Mouse (Mus musculus) embryonic facial prominence, embryonic 14.5 days (tissue): Measurements from ENCODE around the gene Anapc11. TPM values are rescaled to one million over a fixed set of nuclear protein-coding genes. Genes with fewer than 3 reads are reported as not detected.
A peak's percentile ranks its signal among the peaks of the same experiment; 100 is the strongest.

ENCODE experiments used
- ATAC-seq: fragments of 200-750 bp; cut with Nextera tagmentation; 2 replicates; pipeline ENCODE4 v1.8.0; 2017; ENCODE audit warnings: low read depth, moderate number of reproducible peaks, moderate TSS enrichment
- DNase-seq: peaks from one replicate; pipeline ENCODE4 v3.0.0-alpha.2; 2015; ENCODE audit warnings: low spot score
- H3K27ac ChIP-seq: fragments of 300-500 bp; sonication (generic); replicated peaks from 2 replicates; pipeline ENCODE4 v1.5.1; 2014; ENCODE audit warnings: low read depth, mild to moderate bottlenecking, low read length, moderate library complexity
- H3K27me3 ChIP-seq: fragments of 300-500 bp; sonication (generic); replicated peaks from 2 replicates; pipeline ENCODE4 v1.6.1; 2014; ENCODE audit warnings: low read length; ENCODE audit not compliant: control insufficient read depth, insufficient read depth
- H3K36me3 ChIP-seq: fragments of 300-500 bp; sonication (generic); 2 replicates; pipeline ENCODE4 v1.6.1; 2014; ENCODE audit warnings: low read length, mixed read lengths; ENCODE audit not compliant: control insufficient read depth, insufficient read depth
- H3K4me1 ChIP-seq: fragments of 300-500 bp; sonication (generic); 2 replicates; pipeline ENCODE4 v1.6.1; 2014; ENCODE audit warnings: antibody characterized with exemption, low read length; ENCODE audit not compliant: control insufficient read depth, insufficient read depth
- H3K4me2 ChIP-seq: fragments of 300-500 bp; sonication (generic); 2 replicates; pipeline ENCODE4 v1.6.1; 2014; ENCODE audit warnings: low read depth, mild to moderate bottlenecking, low read length, moderate library complexity, mixed read lengths
- H3K4me3 ChIP-seq: fragments of 300-500 bp; sonication (generic); 2 replicates; pipeline ENCODE4 v1.5.1; 2014; ENCODE audit warnings: low read depth, mild to moderate bottlenecking, low read length
- H3K9ac ChIP-seq: fragments of 300-500 bp; sonication (generic); 2 replicates; pipeline ENCODE4 v1.6.1; 2014; ENCODE audit warnings: low read depth, mild to moderate bottlenecking, low read length, moderate library complexity, mixed read lengths
- H3K9me3 ChIP-seq: fragments of 300-500 bp; sonication (generic); 2 replicates; pipeline ENCODE4 v1.6.1; 2016; ENCODE audit warnings: low read length; ENCODE audit not compliant: control insufficient read depth
- WGBS: fragments of 180-500 bp; shearing (Covaris S2); extraction: QIAGEN DNeasy Blood & Tissue Kit; methylation state at CpG from one replicate; pipeline ENCODE4 v1.1.7; 2014; 5-methylcytosine and 5-hydroxymethylcytosine counted together
- polyA plus RNA-seq: library from polyadenylated mRNA; unstranded; fragments of >200 nt; fragmentation: Nextera tagmentation; extraction: Ambion mirVana; gene quantifications from 2 replicates; pipeline ENCODE4 v1.2.1, GENCODE M21; 2014

The Anapc11 gene
- polyA plus RNA-seq, 1 experiment from 2014 or later = 242 TPM

DNA sequence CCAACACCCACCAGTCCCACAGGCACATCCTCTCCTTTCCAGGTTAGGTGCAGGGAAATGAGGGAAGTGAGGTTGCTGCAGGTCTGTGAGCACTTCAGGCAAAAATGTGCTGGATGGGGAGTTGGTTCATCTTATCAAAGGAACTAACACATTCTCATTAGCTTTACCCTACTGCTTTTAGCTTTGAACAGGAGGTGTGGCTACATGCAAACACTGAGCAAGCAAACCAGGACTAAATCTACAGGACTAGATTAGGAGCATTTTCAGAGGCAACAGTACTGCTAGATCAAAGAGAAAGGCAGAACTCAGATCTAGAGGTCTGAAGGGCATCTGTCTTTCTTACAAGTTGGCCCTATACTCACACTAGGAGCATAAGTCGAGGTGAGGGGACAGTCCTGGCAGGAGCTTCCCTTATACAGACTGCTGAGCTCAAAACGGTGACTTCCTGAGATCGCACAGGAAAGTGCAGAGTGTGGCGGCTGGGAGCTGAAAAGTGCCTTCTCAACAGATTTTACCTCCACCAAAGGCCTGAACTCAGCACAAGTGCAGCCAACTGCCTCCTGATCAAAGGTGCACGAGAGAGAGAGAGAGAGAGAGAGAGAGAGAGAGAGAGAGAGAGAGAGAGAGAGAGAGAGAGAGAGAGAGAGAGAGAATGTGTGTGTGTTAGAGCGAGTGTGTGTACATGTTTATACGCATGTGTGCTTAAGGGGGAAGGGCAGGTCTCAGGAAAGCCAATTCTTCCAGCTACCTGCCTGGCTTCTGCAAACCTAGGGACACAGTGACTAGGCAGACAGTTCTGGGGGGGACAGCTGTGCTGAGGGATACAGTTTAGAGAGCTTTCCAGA, 32.9 kb downstream of the Anapc11 start:
- Histone ChIP-seq H3K4me1 (peaks cover 16% of the 10 kb centered on the region), H3K27ac (no peak overlapping the region), H3K36me3 (peaks cover 27% of the 10 kb centered on the region), H3K4me3 (peak overlapping the region; percentile 95; the same call in 1 of the 2 replicates), H3K9me3 (no peaks in the 10 kb centered on the region), H3K4me2 (peak overlapping the region; percentile 90), H3K9ac (peak overlapping the region; percentile 32), H3K27me3 (no peaks in the 10 kb centered on the region)
- ATAC-seq (no peak), DNase-seq (no peak)
- 43% methylated on average over 7 of the region's 7 CpGs for WGBS

DNA sequence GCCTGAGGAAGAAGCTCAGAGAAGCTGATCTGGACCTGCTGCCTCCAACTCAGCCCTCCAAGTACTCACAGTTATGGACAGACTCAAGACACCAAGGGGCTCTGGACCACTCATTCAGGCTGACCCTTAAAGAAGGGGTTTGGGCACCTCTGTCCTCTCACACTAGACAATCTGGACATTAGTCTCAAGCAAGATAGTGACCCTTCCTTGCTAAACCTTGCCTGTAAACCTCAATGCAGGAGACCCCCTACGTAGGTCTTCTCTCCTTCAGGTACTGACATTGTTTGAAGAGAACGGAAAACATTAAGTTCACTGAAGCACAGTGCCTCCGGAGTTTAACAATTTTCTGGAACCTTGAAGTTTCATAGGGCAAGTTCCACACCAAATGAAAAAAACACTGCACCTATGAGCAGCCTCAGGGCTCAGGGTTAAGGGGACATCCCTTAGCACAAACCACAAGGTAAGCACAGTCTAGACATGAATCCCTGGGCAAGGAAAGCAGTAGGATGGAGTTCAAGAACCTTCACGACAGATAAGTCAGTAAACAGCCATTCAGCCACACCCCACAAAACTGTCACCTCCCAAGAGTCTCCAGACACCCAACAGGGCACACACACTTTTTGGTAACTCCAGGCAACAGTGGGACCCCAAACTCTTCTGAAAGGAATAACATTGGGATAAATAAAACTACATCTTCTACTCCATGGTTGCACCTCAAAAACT, 33.7 kb downstream of the Anapc11 start:
- peak overlapping the region; percentile 90 for H3K4me2 ChIP-seq
- H3K4me1 ChIP-seq = peaks cover 16% of the 10 kb centered on the region
- peak overlapping the region; percentile 95 for H3K9ac ChIP-seq
- no peak for ATAC-seq
- no peak for DNase-seq
- H3K27ac ChIP-seq = peak overlapping the region; percentile 93; the same call in 1 of the 2 replicates
- H3K36me3 ChIP-seq = peaks cover 26% of the 10 kb centered on the region
- H3K27me3 ChIP-seq = no peaks in the 10 kb centered on the region
- no peaks in the 10 kb centered on the region for H3K9me3 ChIP-seq
- WGBS = 62% methylated on average over 4 of the region's 4 CpGs
- peak overlapping the region; percentile 95 for H3K4me3 ChIP-seq

- H3K36me3 ChIP-seq = peaks cover 16% of the 10 kb centered on the region
- peak overlapping the region; percentile 95 for H3K9ac ChIP-seq
- no peaks in the 10 kb centered on the region for H3K27me3 ChIP-seq
- H3K27ac ChIP-seq = peak overlapping the region; percentile 93
- peak overlapping the region; percentile 95 for H3K4me3 ChIP-seq
- no peaks in the 10 kb centered on the region for H3K9me3 ChIP-seq
- H3K4me1 ChIP-seq = peaks cover 16% of the 10 kb centered on the region
- peak overlapping the region; percentile 90 for H3K4me2 ChIP-seq
- DNase-seq = peak; percentile 76
- ATAC-seq = peak; percentile 87
- WGBS = under 1% methylated on average over 35 of the region's 116 CpGs
Observed at GRCm38 (mm10) chr11:120632559-120633519, 34.6 kb downstream of the Anapc11 start.

GRCm38 (mm10) chr11:120633520-120634343, 35.5 kb downstream of the Anapc11 start, which contains the start of gene Mafg:
Gene Mafg, minus strand, starts transcription at chr11:120633600.
- Histone ChIP-seq H3K4me3 (peak within 1 kb of the TSS; percentile 95), H3K4me2 (peak within 1 kb of the TSS; percentile 90), H3K36me3 (peaks cover 11% of the 10 kb centered on the region), H3K27ac (peak within 1 kb of the TSS; percentile 93), H3K9me3 (no peaks in the 10 kb centered on the region), H3K27me3 (no peaks in the 10 kb centered on the region), H3K9ac (peak within 1 kb of the TSS; percentile 95), H3K4me1 (peaks cover 16% of the 10 kb centered on the region)
- WGBS = 21% methylated on average over 32 of the region's 58 CpGs
- peak; percentile 93 for ATAC-seq
- DNase-seq = peak; percentile 98

- Histone ChIP-seq H3K4me2 (no peak overlapping the region), H3K27ac (no peak overlapping the region), H3K4me3 (no peak overlapping the region), H3K9ac (no peak overlapping the region), H3K4me1 (peaks cover 15% of the 10 kb centered on the region), H3K36me3 (no peaks in the 10 kb centered on the region), H3K9me3 (no peaks in the 10 kb centered on the region), H3K27me3 (no peaks in the 10 kb centered on the region)
- no peak for ATAC-seq
- WGBS = 80% methylated on average over 5 of the region's 5 CpGs
- DNase-seq = no peak
Observed at GRCm38 (mm10) chr11:120634810-120635209, 36.6 kb downstream of the Anapc11 start.

DNA sequence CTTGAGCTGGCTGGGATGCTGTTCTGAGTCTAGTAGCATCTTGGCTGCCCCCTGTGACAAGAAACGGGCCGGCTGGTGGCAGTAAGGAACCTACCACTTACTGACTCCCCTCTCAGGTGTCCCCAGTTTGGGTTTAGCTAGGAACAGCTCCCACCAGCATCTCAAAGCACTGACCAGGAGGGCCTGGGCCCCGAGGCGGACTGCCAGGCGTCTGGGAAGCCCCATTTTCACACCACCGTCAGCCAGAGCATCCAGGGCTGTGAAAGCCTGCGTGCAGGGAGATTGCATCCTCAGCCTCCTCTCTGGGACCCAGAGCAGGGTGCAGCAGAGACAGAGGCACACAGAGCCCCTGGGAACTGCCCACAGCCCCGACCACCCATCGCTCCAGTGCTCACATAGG, 43.0 kb downstream of the Anapc11 start:
- no peaks in the 10 kb centered on the region for H3K36me3 ChIP-seq
- WGBS = 66% methylated on average over 9 of the region's 9 CpGs
- no peak overlapping the region for H3K27ac ChIP-seq
- H3K4me2 ChIP-seq = no peak overlapping the region
- H3K4me3 ChIP-seq = no peak overlapping the region
- H3K27me3 ChIP-seq = no peaks in the 10 kb centered on the region
- no peak overlapping the region for H3K9ac ChIP-seq
- no peak for ATAC-seq
- no peak for DNase-seq
- H3K4me1 ChIP-seq = peaks cover 11% of the 10 kb centered on the region
- no peaks in the 10 kb centered on the region for H3K9me3 ChIP-seq

DNA sequence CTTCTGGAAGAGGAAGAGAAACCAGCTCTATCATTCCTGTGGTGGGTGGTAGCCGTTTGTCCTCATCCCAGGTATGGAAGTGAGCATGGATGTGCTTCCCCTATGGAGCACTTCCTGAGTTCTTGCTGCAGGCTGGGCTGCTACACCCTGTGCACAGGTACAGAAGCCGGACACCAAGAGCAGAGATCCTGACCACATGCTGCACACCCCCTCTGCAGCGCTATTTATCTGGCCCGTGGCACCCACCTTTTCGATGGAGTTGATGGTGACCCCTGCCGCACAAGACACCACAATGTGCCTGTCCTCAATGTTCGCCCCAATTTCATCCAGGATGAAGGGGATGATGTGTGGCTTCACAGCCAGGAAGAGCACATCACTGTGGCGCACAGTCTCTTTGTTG, 43.6 kb downstream of the Anapc11 start:
- Histone ChIP-seq H3K9ac (no peak overlapping the region), H3K36me3 (no peaks in the 10 kb centered on the region), H3K4me1 (peaks cover 11% of the 10 kb centered on the region), H3K4me2 (peak overlapping the region; percentile 91; the same call in 1 of the 2 replicates), H3K27me3 (no peaks in the 10 kb centered on the region), H3K4me3 (no peak overlapping the region), H3K27ac (no peak overlapping the region), H3K9me3 (no peaks in the 10 kb centered on the region)
- ATAC-seq (no peak), DNase-seq (no peak)
- 81% methylated on average over 8 of the region's 8 CpGs for WGBS
